Mouse (Mus musculus): Measurements from ENCODE around the gene Pla2g3.

DNA sequence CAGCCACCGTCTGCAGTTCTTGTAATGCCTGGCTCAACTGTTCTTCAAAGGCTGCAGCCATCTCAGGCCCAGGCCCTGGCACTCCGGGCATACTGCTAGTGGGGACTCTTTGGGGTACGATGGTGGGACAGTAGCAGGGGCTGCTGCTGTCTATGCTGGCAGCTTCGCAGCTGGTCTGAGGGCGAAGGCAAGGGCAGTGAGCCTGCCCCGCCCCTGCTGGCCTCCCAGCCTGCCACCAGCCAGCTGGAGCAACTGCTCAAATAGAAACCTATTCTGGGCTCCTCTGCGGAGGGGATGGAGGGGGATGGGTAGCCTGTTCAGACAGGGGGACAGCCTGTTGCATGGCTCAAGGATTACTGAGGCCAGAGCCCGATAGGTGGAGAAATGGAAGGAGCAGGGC is 39.7 kb downstream of the Pla2g3 start:
- TF ChIP-seq GATA1 (IDR thresholded peaks at IDR 0.05; ENCODE audit: borderline replicate concordance, low read length) (no peak), FLI1 (IDR thresholded peaks at IDR 0.05; ENCODE audit: low read length) (no peak)
